Mouse (Mus musculus) kidney, postnatal 4 days (tissue): ENCODE results near the gene Prrc2a.

Experiments
- DNase-seq, 2 experiments: peaks; one replicate each; pipeline ENCODE4 v3.0.0; 2021; ENCODE audit warnings: mixed read lengths in 2 of 2

Prrc2a gene

GRCm38 (mm10) chr17:35189186-35189585, 24.5 kb upstream of the Prrc2a start:
- no peak for DNase-seq

DNA sequence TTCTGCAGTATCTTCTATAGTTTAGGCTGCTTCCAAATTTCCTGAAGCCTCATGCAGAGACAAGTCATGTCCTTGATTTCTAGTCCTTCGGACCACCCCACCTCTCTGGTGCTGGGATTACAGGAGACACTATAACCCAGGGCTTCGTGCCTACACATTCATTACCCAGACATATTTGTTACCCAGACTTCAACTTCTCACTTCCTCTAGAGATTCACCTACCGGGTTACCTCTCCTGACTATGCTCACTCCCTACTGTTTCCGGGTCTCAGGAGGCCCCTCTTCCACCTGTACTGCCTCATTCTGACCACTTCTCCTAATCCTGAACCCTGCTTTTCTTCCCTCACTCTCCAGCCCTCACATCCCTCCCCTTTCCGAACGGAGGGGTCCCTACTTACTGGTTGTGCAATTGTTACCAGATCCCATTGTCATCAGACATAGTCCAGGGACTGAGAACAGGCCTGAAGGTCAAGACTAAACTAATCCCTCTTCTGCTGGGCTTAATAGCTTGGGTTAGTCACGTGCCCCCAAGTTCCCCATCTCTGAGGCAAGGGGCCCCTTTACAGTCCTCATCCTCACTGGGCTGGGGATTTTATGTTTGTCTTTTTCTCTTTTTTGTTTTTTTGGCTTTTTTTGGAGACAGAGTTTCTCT, 23.4 kb upstream of the Prrc2a start, which contains the start of gene Lst1:
Gene Lst1 (minus strand): TSS at position 481 of the 652 bp plus-strand sequence.
- no peak for DNase-seq

DNA sequence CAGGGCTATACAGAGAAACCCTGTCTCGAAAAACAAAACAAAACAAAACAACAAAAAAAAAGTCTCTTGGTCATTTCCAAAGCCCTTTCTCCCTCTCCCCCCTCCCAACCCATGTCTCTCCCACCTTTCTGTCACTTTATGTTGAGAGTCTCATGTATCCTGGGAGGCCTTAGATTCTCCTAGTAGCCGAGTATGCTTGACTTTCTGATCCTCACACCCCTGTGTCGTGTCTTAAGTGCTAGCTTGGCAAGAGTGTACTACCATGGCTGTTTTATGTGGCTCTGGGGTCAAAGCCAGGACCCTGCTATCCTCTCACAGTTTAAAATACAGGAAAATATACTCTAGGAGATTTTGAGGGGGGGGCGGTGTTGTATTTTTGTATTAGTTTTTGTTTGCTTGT, 22.6 kb upstream of the Prrc2a start:
- no peak for DNase-seq

GRCm38 (mm10) chr17:35186681-35187080, 22.0 kb upstream of the Prrc2a start:
- DNase-seq, result peak; percentile 47 to 55

DNA sequence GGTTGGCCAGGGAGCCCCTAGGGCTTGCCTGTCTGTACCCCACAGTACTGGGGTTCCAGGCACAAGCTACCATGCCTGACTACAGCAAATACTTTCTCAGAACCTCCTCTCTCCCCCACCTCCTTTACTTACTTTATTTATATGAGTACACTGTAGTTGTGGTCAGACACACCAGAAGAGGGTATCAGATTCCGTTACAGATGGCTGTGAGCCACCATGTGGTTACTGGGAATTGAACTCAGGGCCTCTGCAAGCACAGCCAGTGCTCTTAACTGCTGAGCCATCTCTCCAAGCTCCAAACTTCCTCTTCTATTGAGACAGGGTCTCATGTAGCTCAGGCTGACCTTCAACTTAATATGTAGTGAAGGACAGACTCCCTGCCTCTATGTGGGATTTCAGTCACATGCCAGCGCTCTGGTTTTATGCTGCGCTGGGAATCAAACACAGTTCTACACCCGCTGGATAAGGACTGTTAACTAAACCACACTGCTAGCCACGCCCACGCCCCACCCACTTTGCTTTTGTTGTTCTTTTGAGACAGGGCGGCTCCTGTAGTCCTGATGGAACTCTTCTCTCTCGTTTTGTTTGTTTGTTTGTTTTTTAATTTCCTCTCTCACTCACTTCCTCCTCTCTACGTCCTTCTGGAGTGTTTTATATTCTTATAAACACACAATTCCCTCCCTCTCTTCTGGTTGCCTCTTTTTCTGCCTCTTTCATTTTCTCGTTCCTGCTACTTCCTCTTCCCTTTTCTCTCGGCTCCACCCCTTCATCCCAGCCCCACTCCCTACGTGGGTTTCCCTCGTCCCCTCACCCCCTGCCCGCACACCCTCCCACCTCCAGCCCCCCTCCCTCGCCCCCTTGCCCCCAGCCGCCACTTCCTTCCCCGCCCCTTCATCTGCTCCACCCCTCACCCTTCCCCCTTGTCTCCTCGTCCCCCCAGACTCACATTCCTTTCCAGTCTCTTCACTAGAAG, 21.2 kb upstream of the Prrc2a start:
- peak; percentile 87 to 90 for DNase-seq

DNA sequence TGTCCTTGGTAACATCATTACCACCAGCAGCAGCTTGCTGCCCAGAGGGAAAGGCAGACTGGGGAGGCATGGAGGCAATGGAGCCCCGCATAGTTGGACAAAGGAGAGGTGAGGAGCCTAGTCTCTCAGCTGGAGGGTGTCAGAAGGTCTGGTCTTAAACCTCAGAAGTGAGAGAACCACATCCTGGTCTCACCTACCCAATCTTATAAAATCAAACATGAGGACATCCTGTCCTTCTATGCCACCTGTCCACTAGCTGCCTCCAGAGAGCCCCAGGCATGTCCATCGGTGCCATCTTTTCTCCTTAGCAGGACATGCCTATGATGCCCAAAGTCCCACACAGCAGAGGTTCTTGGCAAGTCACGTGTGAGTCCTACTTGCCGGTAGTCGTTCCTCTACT, 15.4 kb upstream of the Prrc2a start:
- DNase-seq, result no peak

- DNase-seq, result peak; percentile 86 to 88
Measured at GRCm38 (mm10) chr17:35178528-35178927, 13.8 kb upstream of the Prrc2a start.

DNA sequence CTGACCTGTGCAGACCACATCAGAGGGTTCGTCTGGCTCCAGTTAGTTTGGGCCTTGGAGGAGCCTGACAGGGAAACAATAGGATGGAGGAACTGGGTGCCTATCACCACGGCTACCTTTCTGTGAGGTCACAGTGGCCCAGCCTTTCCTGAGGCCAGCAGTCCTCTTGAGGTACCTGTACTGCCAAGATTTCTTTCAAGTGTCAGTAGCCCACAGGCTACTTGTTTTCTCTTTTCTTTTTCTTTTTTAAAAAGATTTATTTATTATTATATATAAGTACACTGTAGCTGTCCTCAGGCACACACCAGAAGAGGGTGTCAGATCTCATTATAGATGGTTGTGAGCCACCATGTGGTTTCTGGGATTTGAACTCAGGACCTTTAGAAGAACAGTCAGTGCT, 11.3 kb upstream of the Prrc2a start, which contains the start of gene Aif1:
Gene Aif1 (minus strand): TSS at position 101 of the 400 bp plus-strand sequence.
- DNase-seq, result no peak

- no peak for DNase-seq
Measured at GRCm38 (mm10) chr17:35175382-35175781, 10.7 kb upstream of the Prrc2a start.

DNA sequence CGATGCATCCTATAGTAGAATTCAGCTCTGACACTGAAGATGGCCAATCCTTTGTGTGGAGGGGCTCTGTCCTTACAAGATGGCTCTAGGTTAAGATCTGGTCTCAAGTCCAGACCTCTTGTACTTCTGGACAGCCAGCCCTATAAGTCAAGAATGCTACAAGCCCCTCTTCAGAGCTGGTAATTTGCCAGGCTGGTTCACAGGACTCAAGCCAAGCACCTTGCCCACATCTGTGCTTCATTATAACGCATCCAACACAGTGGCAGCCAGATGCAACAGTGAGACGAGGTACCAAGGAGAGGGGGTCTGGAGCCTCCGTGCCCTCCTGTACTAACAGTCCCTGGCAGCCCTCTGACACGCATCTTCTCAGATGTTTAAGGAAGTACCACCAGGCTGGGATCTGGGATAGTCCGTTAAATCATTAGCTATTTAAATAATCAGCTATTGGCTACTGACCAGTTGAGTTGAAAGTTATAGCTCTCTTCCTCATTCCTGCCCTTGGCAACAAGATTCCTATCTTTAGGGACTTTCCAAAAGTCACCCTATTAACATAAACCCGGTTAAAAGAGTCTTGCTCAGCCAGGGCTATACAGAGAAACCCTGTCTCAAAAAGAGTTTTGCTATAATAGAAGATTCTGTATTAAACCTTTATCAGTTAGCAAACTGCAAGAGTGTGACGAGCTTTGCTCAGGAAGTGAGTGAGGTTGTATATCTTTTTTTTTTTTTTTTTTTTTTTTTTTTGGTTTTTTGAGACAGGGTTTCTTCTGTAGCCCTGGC, 9.7 kb upstream of the Prrc2a start:
- DNase-seq, result no peak

- DNase-seq, result no peak
Measured at GRCm38 (mm10) chr17:35173329-35173728, 8.6 kb upstream of the Prrc2a start.

DNA sequence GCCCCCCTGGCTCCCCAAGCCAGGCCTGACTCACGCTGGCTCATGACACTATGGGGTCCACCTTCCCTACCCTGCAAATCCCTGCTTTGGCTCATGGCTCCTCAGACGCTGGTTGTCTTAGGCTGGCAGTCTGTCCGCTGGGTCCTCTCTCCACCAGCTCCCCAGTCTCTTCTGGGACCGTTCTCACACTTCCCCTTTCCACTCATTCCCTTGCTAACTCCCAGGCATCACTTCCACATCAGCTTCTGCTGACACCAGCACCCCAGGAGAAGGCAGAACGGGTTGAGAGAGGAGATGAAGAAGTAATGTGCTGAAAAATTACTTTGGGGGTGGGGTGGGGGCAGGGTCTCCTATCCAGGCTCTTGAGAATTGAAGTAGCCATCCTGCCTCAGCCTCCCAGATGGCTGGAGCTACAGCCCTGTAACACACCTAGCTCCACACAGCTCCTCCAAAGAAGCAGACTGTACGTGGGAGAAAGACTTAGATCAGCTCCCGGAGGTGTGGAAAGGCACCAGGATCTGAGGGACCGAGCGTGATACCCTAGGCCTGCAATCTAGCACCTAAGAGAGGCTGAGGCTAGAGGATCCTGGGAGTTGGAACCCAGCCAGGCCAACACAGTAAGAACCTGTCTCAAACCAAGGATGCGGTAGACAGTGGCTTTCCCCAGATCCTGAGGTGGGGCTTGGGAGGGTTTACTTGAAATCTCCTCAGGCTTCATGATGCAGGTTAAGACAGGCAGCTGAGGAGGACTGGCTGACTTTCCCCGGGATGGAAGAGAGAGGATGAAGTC, 7.9 kb upstream of the Prrc2a start:
- DNase-seq, result no peak

DNA sequence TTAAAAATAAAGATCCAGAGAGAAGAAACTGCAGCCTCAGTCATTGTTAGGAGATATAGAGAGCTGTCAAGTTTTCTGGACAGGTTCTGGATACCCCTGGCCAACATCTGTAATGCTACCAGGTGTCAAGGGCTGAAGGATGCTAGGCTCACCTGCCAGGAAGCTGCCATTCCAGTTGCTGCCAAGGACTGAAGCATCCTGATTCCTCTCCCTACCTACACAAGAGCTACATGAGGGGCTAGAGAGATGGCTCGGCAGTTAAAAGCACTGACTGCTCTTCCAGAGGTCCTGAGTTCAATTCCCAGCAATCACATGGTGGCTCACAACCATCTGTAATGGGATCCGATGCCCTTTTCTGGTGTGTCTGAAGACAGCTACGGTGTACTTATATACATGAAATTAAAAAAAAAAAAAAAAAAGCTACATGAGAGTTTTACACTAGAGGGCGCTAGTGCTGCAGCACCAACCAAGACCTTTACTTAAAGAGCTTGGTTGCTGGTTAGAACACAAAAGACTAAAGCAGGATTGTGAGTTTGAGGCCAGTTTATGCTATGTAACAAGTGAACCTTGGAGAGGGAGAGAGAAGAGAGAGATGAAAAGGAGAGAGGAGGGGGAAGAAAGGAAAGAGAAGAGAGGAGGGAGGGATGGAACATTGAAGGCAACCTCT, 4.0 kb upstream of the Prrc2a start:
- DNase-seq, result peak in 1 of 2 experiments; percentile 58

DNA sequence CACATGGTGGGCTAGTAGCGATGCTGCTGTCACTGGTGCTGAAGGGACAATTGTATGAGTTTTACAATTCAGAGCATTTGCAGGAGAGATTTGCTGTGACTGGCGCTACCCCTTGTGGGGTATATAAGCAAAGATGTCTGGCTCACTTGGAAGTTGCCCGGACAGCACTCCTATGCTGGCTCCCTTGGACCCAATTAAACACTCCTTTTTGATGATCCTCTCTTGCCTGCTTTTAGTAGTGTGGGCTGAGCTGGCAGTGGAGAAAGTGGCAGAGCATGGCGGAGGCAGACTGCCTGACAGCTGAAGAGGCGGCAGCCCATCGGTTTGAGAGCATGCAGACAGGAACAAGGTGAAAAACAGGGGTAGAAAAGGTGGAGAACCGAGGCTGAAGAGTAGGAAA, 3.1 kb upstream of the Prrc2a start:
- no peak for DNase-seq

- peak; percentile 73 to 79 for DNase-seq
Measured at GRCm38 (mm10) chr17:35166352-35167035, 1.8 kb upstream of the Prrc2a start.

- no peak for DNase-seq
Measured at GRCm38 (mm10) chr17:35165451-35166155, 906 bp upstream of the Prrc2a start.

- DNase-seq, result no peak
Measured at GRCm38 (mm10) chr17:35164218-35164567, 504 bp downstream of the Prrc2a start.

GRCm38 (mm10) chr17:35163326-35164081, 1.2 kb downstream of the Prrc2a start:
- DNase-seq, result peak in 1 of 2 experiments; percentile 33

GRCm38 (mm10) chr17:35162730-35163129, 2.0 kb downstream of the Prrc2a start:
- peak; percentile 50 to 59 for DNase-seq

- DNase-seq, result peak in 1 of 2 experiments; percentile 5
Measured at GRCm38 (mm10) chr17:35162121-35162520, 2.6 kb downstream of the Prrc2a start.
